Mouse (Mus musculus) neural tube, embryonic 10.5 days (tissue): Measurements from ENCODE around the gene Tomm7.
A peak's percentile ranks its signal among the peaks of the same experiment; 100 is the strongest.
"Not testable (repeated sequence)": the region's sequence is repeated elsewhere in the genome, so short reads cannot be mapped to it uniquely, and the experiment has no call there.

Source experiments
- DNase-seq: peaks from one replicate; pipeline ENCODE4 v3.0.0-alpha.2; 2017; ENCODE audit warnings: low spot score; ENCODE audit errors: extremely low spot score

Gene Tomm7

GRCm38 (mm10) chr5:23843674-23844530 is at the start of gene Tomm7:
Tomm7 (minus strand) TSS chr5:23844161.
- peak; percentile 96 for DNase-seq

GRCm38 (mm10) chr5:23893156-23893863 is 49.3 kb upstream of the Tomm7 start:
- DNase-seq: no peak

GRCm38 (mm10) chr5:23890734-23891133 is 46.8 kb upstream of the Tomm7 start:
- DNase-seq: peak; percentile 28

- DNase-seq: no peak
These were observed 45.5 kb upstream of the Tomm7 start for GRCm38 (mm10) chr5:23889461-23889860.

- DNase-seq: no peak
These were observed 43.1 kb upstream of the Tomm7 start for GRCm38 (mm10) chr5:23887111-23887510.

GRCm38 (mm10) chr5:23874457-23874856 is 30.5 kb upstream of the Tomm7 start:
- no peak for DNase-seq

GRCm38 (mm10) chr5:23872586-23872985 is 28.6 kb upstream of the Tomm7 start:
- DNase-seq: no peak

- DNase-seq: not testable (repeated sequence)
These were observed 27.4 kb upstream of the Tomm7 start for GRCm38 (mm10) chr5:23871323-23871722.

GRCm38 (mm10) chr5:23865941-23866340 is 22.0 kb upstream of the Tomm7 start:
- no peak for DNase-seq

- no peak for DNase-seq
These were observed 20.3 kb upstream of the Tomm7 start for GRCm38 (mm10) chr5:23864054-23864965.

- DNase-seq: no peak
These were observed 19.4 kb upstream of the Tomm7 start for GRCm38 (mm10) chr5:23863166-23864053.

- no peak for DNase-seq
These were observed 18.3 kb upstream of the Tomm7 start for GRCm38 (mm10) chr5:23862291-23862690.

GRCm38 (mm10) chr5:23861721-23862120 is 17.8 kb upstream of the Tomm7 start:
- DNase-seq: no peak

GRCm38 (mm10) chr5:23859896-23860295 is 15.9 kb upstream of the Tomm7 start:
- DNase-seq: no peak

GRCm38 (mm10) chr5:23859087-23859718 is 15.2 kb upstream of the Tomm7 start:
- no peak for DNase-seq

GRCm38 (mm10) chr5:23858643-23859042 is 14.7 kb upstream of the Tomm7 start:
- DNase-seq: no peak

GRCm38 (mm10) chr5:23858001-23858400 is 14.0 kb upstream of the Tomm7 start:
- DNase-seq: no peak

GRCm38 (mm10) chr5:23857189-23857588 is 13.2 kb upstream of the Tomm7 start:
- no peak for DNase-seq

GRCm38 (mm10) chr5:23856164-23856563 is 12.2 kb upstream of the Tomm7 start:
- DNase-seq: no peak

- DNase-seq: no peak
These were observed 11.5 kb upstream of the Tomm7 start for GRCm38 (mm10) chr5:23855484-23855883.
